Mouse (Mus musculus) kidney, postnatal 0 days (tissue): ENCODE measurements around the gene Rftn1. TPM values are rescaled to one million over a fixed set of nuclear protein-coding genes. Genes with fewer than 3 reads are reported as not detected.

Source experiments
- ATAC-seq: fragments of 200-750 bp; cut with Nextera tagmentation; replicated peaks from 2 replicates; pipeline ENCODE4 v1.8.0; 2017; ENCODE audit warnings: low read depth, moderate number of reproducible peaks, moderate TSS enrichment, moderate library complexity; ENCODE audit not compliant: low FRiP score
- DNase-seq: peaks from one replicate; pipeline ENCODE4 v3.0.0-alpha.2; 2016; ENCODE audit warnings: low spot score
- H3K27ac ChIP-seq: fragments of 300-500 bp; sonication (generic); 2 replicates; pipeline ENCODE4 v1.5.1; 2014; ENCODE audit warnings: mild to moderate bottlenecking
- H3K27me3 ChIP-seq: fragments of 300-500 bp; sonication (generic); 2 replicates; pipeline ENCODE4 v1.6.1; 2014; ENCODE audit warnings: low read length, mixed read lengths; ENCODE audit not compliant: insufficient read depth
- H3K36me3 ChIP-seq: fragments of 300-500 bp; sonication (generic); 2 replicates; pipeline ENCODE4 v1.6.1; 2014; ENCODE audit warnings: low read length, mixed read lengths; ENCODE audit not compliant: insufficient read depth
- H3K4me1 ChIP-seq: fragments of 300-500 bp; sonication (generic); replicated peaks from 2 replicates; pipeline ENCODE4 v1.6.1; 2014; ENCODE audit warnings: antibody characterized with exemption, low read length, mixed read lengths; ENCODE audit not compliant: insufficient read depth
- H3K4me2 ChIP-seq: fragments of 300-500 bp; sonication (generic); 2 replicates; pipeline ENCODE4 v1.6.1; 2014; ENCODE audit warnings: mild to moderate bottlenecking, low read length, moderate library complexity, mixed read lengths
- H3K4me3 ChIP-seq: fragments of 300-500 bp; sonication (generic); replicated peaks from 2 replicates; pipeline ENCODE4 v1.5.1; 2014; ENCODE audit warnings: low read depth, low read length
- H3K9ac ChIP-seq: fragments of 300-500 bp; sonication (generic); 2 replicates; pipeline ENCODE4 v1.6.1; 2014; ENCODE audit warnings: low read depth, low read length
- H3K9me3 ChIP-seq: fragments of 300-500 bp; sonication (generic); replicated peaks from 2 replicates; pipeline ENCODE4 v1.6.1; 2016; ENCODE audit warnings: low read length, inconsistent platforms, mixed read lengths
- CTCF ChIP-seq: IDR thresholded peaks from 2 replicates; pipeline ENCODE4 v1.5.1; 2016; ENCODE audit warnings: antibody characterized with exemption, low read depth, mild to moderate bottlenecking, moderate library complexity
- WGBS: fragments of 180-500 bp; shearing (Covaris S2); extraction: QIAGEN DNeasy Blood & Tissue Kit; methylation state at CpG from one replicate; pipeline ENCODE4 v1.1.7; 2014; 5-methylcytosine and 5-hydroxymethylcytosine counted together
- polyA plus RNA-seq: library from polyadenylated mRNA; unstranded; fragments of >200 nt; fragmentation: Nextera tagmentation; extraction: Ambion mirVana; gene quantifications from 2 replicates; pipeline ENCODE4 v1.2.1, GENCODE M21; 2015

Rftn1 gene
- polyA plus RNA-seq, 1 experiment from 2014 or later = 11.8 TPM

GRCm38 (mm10) chr17:50114659-50115058, 75.8 kb downstream of the Rftn1 start:
- no peaks in the 10 kb centered on the region for H3K27me3 ChIP-seq
- no peaks in the 10 kb centered on the region for H3K4me1 ChIP-seq
- ATAC-seq (no peak), DNase-seq (no peak)
- no peak overlapping the region for H3K27ac ChIP-seq
- no peak overlapping the region for H3K4me2 ChIP-seq
- no peaks in the 10 kb centered on the region for H3K9me3 ChIP-seq
- H3K9ac ChIP-seq = no peak overlapping the region
- WGBS = 86% methylated on average over 8 of the region's 8 CpGs
- no peak overlapping the region for H3K4me3 ChIP-seq
- H3K36me3 ChIP-seq = no peaks in the 10 kb centered on the region
- TF ChIP-seq CTCF = no peak

GRCm38 (mm10) chr17:50110650-50111415, 79.6 kb downstream of the Rftn1 start:
- Histone ChIP-seq H3K4me3 (no peak overlapping the region), H3K36me3 (no peaks in the 10 kb centered on the region), H3K4me1 (no peaks in the 10 kb centered on the region), H3K4me2 (no peak overlapping the region), H3K27ac (no peak overlapping the region), H3K9me3 (no peaks in the 10 kb centered on the region), H3K9ac (no peak overlapping the region), H3K27me3 (no peaks in the 10 kb centered on the region)
- ATAC-seq = no peak
- TF ChIP-seq CTCF = no peak
- WGBS = 69% methylated on average over 14 of the region's 14 CpGs
- peak; percentile 52 for DNase-seq

- H3K9ac ChIP-seq = no peak overlapping the region
- no peak overlapping the region for H3K4me2 ChIP-seq
- no peak for TF ChIP-seq CTCF
- no peaks in the 10 kb centered on the region for H3K27me3 ChIP-seq
- H3K4me1 ChIP-seq = no peaks in the 10 kb centered on the region
- H3K9me3 ChIP-seq = no peaks in the 10 kb centered on the region
- no peak overlapping the region for H3K27ac ChIP-seq
- no peak overlapping the region for H3K4me3 ChIP-seq
- no peaks in the 10 kb centered on the region for H3K36me3 ChIP-seq
- no peak for DNase-seq
- 95% methylated on average over 10 of the region's 10 CpGs for WGBS
- ATAC-seq = no peak
Observed at GRCm38 (mm10) chr17:50106811-50107210, 83.7 kb downstream of the Rftn1 start.

DNA sequence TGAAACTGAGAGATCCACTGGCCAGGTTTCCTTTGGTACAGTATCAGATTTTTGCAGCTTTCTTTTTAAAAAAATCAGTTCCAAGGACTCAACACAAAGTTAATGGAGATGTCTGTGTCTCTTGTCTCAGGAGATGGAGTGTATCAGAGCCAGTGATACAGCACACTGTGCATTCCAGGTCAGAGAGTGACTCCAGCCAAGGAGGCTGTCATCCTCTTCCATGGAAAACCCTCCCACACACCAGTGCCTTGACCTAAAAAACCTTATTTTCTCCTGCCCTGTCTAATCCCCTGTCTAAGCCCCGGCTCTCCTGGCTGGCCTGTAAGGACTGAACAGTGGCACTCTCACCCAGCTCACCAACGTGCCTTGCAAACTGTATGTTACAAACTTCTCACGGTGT, 86.3 kb downstream of the Rftn1 start:
- no peaks in the 10 kb centered on the region for H3K9me3 ChIP-seq
- no peak overlapping the region for H3K4me3 ChIP-seq
- no peak overlapping the region for H3K4me2 ChIP-seq
- H3K36me3 ChIP-seq = no peaks in the 10 kb centered on the region
- 51% methylated on average over 3 of the region's 3 CpGs for WGBS
- no peak overlapping the region for H3K27ac ChIP-seq
- no peaks in the 10 kb centered on the region for H3K27me3 ChIP-seq
- no peak overlapping the region for H3K9ac ChIP-seq
- H3K4me1 ChIP-seq = no peaks in the 10 kb centered on the region
- TF ChIP-seq CTCF = no peak
- no peak for DNase-seq
- ATAC-seq = no peak

DNA sequence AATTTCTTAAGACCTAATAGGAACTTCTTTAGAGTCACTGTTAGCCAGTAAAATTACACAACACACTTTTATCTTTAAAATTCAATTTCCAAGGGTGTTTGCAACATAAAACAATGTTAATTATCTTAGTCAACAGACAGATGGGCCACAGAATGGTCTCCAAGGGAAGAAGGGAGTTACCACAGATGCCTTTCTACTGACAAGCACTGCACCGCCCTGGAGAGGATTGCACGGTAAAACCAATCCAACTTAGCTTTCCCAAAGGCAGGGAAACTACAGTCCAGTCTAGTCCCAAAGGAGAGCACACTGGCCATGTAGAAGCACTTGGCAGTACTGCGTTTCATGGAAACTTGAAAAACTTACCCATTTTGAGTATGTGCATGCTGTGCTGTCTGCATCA, 89.1 kb downstream of the Rftn1 start:
- no peaks in the 10 kb centered on the region for H3K36me3 ChIP-seq
- DNase-seq = no peak
- no peak for TF ChIP-seq CTCF
- no peak overlapping the region for H3K4me3 ChIP-seq
- no peaks in the 10 kb centered on the region for H3K9me3 ChIP-seq
- no peak for ATAC-seq
- no peaks in the 10 kb centered on the region for H3K27me3 ChIP-seq
- no peaks in the 10 kb centered on the region for H3K4me1 ChIP-seq
- no peak overlapping the region for H3K9ac ChIP-seq
- no peak overlapping the region for H3K4me2 ChIP-seq
- WGBS = 91% methylated on average over 3 of the region's 3 CpGs
- no peak overlapping the region for H3K27ac ChIP-seq

- H3K9ac ChIP-seq = no peak overlapping the region
- no peak overlapping the region for H3K4me3 ChIP-seq
- DNase-seq (no peak), ATAC-seq (no peak)
- no peak for TF ChIP-seq CTCF
- no peaks in the 10 kb centered on the region for H3K36me3 ChIP-seq
- no peak overlapping the region for H3K4me2 ChIP-seq
- no peaks in the 10 kb centered on the region for H3K27me3 ChIP-seq
- H3K4me1 ChIP-seq = no peaks in the 10 kb centered on the region
- 71% methylated on average over 12 of the region's 12 CpGs for WGBS
- H3K27ac ChIP-seq = no peak overlapping the region
- H3K9me3 ChIP-seq = no peaks in the 10 kb centered on the region
Observed at GRCm38 (mm10) chr17:50100070-50100469, 90.4 kb downstream of the Rftn1 start.

DNA sequence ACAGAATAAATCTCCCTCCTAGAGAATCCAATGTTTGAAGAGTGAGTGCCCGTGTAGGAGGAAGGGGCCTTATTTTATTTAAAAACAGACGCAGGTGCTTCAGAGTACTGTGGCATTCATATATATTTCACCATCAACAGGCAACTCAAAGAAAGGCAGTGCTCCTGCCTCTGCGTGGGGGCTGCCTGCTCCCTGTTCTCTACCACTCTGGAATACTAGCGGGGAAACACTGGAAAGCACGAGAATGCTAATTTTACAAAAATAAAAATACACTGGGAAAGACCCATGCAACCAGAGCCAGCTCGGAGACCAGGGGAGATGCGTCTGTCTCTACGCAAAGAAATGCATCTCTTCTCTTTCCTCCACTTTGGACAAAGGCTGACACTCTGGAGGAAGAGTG, 91.1 kb downstream of the Rftn1 start:
- no peak overlapping the region for H3K9ac ChIP-seq
- no peaks in the 10 kb centered on the region for H3K9me3 ChIP-seq
- 40% methylated on average over 8 of the region's 8 CpGs for WGBS
- no peaks in the 10 kb centered on the region for H3K4me1 ChIP-seq
- H3K4me2 ChIP-seq = no peak overlapping the region
- no peak for TF ChIP-seq CTCF
- no peak overlapping the region for H3K27ac ChIP-seq
- no peaks in the 10 kb centered on the region for H3K36me3 ChIP-seq
- DNase-seq = no peak
- H3K27me3 ChIP-seq = no peaks in the 10 kb centered on the region
- no peak for ATAC-seq
- no peak overlapping the region for H3K4me3 ChIP-seq
